Mouse (Mus musculus) cortical plate, adult 2 months (tissue): Measurements from ENCODE around the gene Pold3. TPM values are rescaled to one million over a fixed set of nuclear protein-coding genes. Genes with fewer than 3 reads are reported as not detected.
"Not testable (repeated sequence)": the region's sequence is repeated elsewhere in the genome, so short reads cannot be mapped to it uniquely, and the experiment has no call there.

Experiments
- H3K27ac ChIP-seq: fragments of 200-500 bp; 2 replicates; pipeline ENCODE4 v1.5.1; 2012; ENCODE audit warnings: low read length, control low read depth, inconsistent platforms; ENCODE audit not compliant: insufficient read depth
- H3K4me1 ChIP-seq: fragments of 200-500 bp; 2 replicates; pipeline ENCODE4 v1.6.1; 2011; ENCODE audit warnings: low read length; ENCODE audit not compliant: control insufficient read depth, insufficient read depth
- H3K4me3 ChIP-seq: fragments of 200-500 bp; 2 replicates; pipeline ENCODE4 v1.5.1; 2011; ENCODE audit warnings: mild to moderate bottlenecking, low read length, control low read depth; ENCODE audit not compliant: insufficient read depth
- CTCF ChIP-seq: fragments of 200-500 bp; IDR thresholded peaks from 2 replicates; pipeline ENCODE4 v1.5.1; 2011; ENCODE audit warnings: mild to moderate bottlenecking, control low read depth, low read length; ENCODE audit not compliant: insufficient read depth; ENCODE audit errors: extremely low read depth
- POLR2A ChIP-seq: fragments of 200-500 bp; IDR thresholded peaks from 2 replicates; pipeline ENCODE4 v1.6.1; 2011; ENCODE audit warnings: mild to moderate bottlenecking, low read length, control low read depth; ENCODE audit not compliant: insufficient read depth; ENCODE audit errors: extremely low read depth
- polyA plus RNA-seq: library from polyadenylated mRNA; depleted of rRNA; stranded (reverse); fragments of >200 nt; gene quantifications from 2 replicates; pipeline ENCODE4 v1.2.3, GENCODE M21; 2012

The Pold3 gene
- polyA plus RNA-seq, 1 experiment = 31.2 TPM

DNA sequence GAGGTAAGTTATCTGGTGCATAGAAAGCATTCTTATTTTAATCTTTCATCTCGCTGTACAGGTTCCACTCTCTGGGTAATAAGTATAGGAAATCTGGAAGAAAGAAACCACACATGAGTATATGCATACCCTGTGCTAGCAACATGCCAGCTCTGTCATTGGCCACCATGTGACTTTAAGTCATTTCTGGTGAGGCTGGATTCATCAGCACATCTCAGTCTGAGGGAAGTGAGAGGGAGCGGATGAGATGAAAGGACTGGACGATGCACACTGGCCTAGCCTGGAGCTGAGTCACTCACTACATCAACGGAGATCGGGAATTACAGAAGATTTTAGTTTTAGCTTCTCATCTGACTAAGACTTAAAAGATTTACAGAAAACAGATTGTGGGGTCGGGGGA is 38.5 kb downstream of the Pold3 start:
- no peak for TF ChIP-seq POLR2A
- TF ChIP-seq CTCF = no peak
- no peak overlapping the region for H3K27ac ChIP-seq
- no peak overlapping the region for H3K4me3 ChIP-seq
- no peaks in the 10 kb centered on the region for H3K4me1 ChIP-seq

DNA sequence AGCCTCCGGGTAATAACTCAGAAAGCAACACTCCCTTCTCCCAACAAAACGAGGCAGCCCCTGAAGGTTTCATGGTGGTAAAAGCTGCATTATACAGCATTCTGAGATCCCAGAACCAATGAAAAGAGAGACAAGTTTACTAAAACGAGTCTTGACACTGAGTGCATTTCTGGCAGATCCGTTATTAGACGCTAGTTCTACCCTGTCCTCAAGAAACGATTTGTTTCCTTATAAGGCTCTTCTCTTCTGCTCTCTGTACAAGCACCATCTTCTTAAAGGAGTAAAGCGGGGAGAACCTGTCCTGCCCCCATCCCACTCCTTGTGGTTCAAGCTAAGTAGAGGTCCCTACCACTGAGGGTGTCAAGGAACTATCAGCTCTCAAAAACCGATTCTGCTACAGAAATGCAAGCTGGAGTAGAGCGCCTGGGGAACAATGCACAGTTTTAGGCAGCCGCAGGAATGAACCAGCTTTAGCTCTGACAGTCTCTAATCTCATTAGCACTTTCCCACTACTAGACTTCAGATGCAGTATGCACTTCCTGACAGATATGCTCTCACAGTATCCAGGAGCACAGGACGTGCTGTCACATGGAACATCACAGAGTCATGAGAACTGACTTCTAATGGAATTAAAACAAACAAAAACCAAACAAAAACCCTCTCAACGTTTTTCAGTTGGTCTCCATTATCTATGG is 41.1 kb downstream of the Pold3 start:
- TF ChIP-seq POLR2A (no peak), CTCF (no peak)
- Histone ChIP-seq H3K4me3 (no peak overlapping the region), H3K4me1 (no peaks in the 10 kb centered on the region), H3K27ac (no peak overlapping the region)

DNA sequence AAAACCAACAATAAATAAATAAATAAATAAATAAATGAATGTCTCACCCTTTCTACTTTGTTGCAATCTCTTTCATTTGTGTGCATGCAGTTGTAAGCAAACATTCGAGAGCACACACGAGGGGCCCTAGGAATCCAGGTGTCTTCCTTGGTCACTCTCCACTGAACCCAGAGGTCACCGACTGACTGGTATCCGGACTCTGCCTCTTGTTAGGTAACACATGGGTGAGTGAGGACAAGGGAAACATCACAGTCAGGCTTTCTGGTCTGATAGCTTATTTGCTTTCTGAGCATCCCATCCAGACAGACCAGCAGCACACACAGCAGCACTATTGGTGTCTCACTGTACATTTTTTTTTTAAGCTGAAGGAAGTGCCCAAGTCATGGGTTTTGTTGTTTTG is 44.3 kb downstream of the Pold3 start:
- Histone ChIP-seq H3K27ac (no peak overlapping the region), H3K4me1 (no peaks in the 10 kb centered on the region), H3K4me3 (no peak overlapping the region)
- TF ChIP-seq POLR2A (no peak), CTCF (no peak)

DNA sequence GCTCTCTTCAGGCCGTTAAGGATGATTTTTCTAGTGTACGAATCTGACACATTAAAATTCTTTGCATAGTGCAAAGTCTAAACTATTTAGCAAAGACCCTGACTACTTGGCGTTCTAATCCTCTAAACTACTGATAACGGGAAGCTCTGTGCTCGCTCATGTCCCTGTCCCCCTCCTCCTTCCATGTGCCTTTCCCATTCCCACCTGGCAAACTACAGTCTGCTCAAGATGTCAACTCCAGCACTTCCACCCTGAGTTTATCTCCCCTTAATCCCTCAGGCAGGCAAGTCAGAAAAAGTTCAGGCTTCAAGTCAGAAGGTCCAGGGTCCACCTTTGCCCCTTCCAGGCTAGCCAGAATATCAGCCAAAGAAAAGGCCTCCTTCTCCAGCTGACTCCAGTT is 45.1 kb downstream of the Pold3 start:
- Histone ChIP-seq H3K4me1 (no peaks in the 10 kb centered on the region), H3K4me3 (no peak overlapping the region), H3K27ac (no peak overlapping the region)
- no peak for TF ChIP-seq CTCF
- TF ChIP-seq POLR2A = no peak

DNA sequence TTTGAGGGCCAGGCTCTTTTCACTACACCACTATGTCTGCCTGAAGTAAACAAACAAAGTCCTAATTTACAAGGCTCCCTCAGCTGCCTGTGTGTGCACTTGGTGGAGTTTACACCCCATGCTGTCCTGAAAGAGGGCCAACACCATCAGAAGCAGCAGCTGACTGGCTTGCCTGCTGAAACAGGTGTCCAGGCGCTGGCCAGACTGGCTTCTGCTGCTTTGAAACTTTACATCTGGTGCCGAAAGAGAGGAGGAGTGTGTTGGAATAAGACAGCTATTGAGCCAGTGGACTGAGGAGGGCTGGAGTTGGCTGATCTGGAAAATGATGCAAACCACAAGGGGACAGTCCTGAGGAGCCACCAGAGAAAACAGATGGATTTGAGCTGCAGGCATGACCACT is 47.4 kb downstream of the Pold3 start:
- H3K27ac ChIP-seq = no peak overlapping the region
- H3K4me1 ChIP-seq = no peaks in the 10 kb centered on the region
- TF ChIP-seq CTCF = no peak
- TF ChIP-seq POLR2A = no peak

DNA sequence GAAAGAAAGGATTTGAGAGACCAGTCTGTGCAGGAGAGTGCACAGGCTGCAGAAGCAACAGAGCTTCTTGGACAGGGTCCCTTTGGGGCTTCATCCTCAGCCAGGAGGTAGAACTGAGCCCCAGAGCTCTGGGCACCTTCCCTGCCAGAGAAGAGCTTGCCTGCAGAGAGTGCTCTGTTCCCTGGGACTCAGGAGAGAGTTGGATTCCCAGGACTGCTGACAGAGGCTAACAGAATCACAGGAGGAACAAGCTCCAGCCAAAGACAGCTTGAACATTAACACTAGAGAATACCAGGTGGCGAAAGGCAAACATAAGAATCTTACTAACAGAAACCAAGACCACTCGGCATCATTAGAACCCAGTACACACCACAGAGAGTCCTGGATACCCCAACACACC is 68.4 kb downstream of the Pold3 start:
- not testable (repeated sequence) for H3K4me3 ChIP-seq, H3K27ac ChIP-seq, H3K4me1 ChIP-seq

More for the DNA sequence above, 47.4 kb downstream of the Pold3 start:
- no peak overlapping the region for H3K4me3 ChIP-seq

DNA sequence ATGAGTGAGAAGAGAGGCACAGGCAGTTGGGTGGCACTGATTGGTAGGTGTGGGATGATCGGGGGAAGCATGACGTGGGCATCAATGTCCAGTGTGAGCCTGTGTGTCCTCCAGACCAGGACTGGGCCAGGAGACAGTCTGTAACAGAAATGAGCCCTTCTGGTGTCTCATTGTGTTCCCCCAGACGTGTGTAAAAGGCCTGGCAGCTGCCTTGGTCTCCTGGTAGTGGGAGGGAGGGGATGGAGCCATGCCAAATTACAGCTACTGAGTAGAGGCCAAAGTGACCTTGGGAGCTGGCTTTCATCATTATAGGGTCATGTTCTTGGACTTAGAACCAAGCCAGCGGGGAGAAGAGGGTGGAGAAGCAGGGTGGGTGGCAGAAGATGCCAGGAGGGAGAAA is 69.5 kb downstream of the Pold3 start:
- no peak overlapping the region for H3K4me3 ChIP-seq
- no peak overlapping the region for H3K27ac ChIP-seq
- TF ChIP-seq CTCF (no peak), POLR2A (no peak)
- H3K4me1 ChIP-seq = no peaks in the 10 kb centered on the region

DNA sequence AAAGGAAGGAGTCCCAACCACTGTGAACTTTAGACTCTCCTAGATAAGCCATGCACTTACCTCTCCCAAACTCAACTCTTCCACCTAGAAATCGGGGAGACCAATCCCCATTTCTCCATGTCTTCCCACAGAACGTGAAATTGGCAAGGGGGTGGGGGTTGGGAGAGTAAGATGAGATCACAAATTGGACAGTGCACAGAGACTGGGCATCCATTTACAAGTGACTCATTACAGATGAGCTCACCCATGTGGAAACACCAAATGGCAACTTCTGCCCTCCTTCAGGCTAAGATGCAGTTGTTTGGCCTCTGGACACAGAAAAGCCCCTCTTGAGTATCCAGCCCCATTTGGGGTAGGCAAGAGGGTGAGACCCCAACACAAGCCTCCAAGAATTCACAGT is 74.9 kb downstream of the Pold3 start:
- H3K4me1 ChIP-seq = no peaks in the 10 kb centered on the region
- H3K27ac ChIP-seq = no peak overlapping the region
- H3K4me3 ChIP-seq = no peak overlapping the region
- TF ChIP-seq POLR2A (no peak), CTCF (no peak)

DNA sequence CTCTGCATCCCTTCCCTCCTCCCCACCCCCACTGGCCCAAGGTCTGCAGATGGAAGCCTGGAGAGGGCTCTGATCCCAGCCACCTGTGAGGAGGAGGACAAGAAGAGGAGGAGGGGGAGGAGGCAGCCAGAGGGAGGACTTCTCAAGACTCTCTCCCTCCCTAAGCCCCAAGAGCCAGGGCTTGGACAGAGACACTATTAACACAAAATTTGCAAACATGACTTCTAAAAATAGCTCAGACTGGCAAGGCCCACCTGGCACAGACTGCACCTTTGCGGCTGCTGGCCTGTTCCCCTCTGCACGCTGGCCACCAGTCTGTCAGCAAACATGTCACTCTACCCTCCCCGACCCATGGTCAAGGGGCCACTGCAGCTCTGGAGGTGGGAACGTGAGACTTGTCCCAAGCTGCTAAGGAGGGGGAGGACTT is 77.7 kb downstream of the Pold3 start:
- Histone ChIP-seq H3K4me1 (no peaks in the 10 kb centered on the region), H3K4me3 (no peak overlapping the region), H3K27ac (no peak overlapping the region)
- TF ChIP-seq CTCF (no peak), POLR2A (no peak)

DNA sequence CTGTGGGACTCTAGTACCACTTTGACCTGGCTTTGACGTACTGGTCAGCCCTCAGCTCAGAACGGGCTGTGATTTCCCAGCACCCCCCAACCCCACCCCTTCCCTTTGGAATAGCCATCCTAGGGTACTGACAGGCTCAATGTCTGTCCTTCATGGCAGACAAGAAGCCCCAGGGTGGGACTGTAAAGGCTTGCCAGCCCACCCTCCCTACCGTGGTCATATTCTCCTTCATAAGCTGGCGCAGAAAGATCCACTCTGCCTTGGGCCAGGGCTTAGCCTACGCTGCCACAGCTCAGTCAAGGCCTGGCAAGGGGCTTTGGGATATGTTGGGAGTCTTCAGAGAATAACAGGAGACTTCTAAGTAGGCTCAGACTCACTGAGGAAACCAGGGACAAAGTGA is 78.3 kb downstream of the Pold3 start:
- H3K4me1 ChIP-seq = no peaks in the 10 kb centered on the region
- TF ChIP-seq CTCF (no peak), POLR2A (no peak)

More for the DNA sequence above, 78.3 kb downstream of the Pold3 start:
- Histone ChIP-seq H3K4me3 (no peak overlapping the region), H3K27ac (no peak overlapping the region)
